Mouse (Mus musculus) limb, embryonic 14.5 days (tissue): ENCODE results near the gene Mrpl45. TPM values are rescaled to one million over a fixed set of nuclear protein-coding genes. Genes with fewer than 3 reads are reported as not detected.

Source experiments
- ATAC-seq: fragments of 200-750 bp; cut with Nextera tagmentation; 2 replicates; pipeline ENCODE4 v1.8.0; 2017; ENCODE audit warnings: low read depth, moderate number of reproducible peaks, moderate TSS enrichment; ENCODE audit not compliant: low FRiP score
- DNase-seq: peaks from one replicate; pipeline ENCODE4 v3.0.0-alpha.2; 2015; ENCODE audit warnings: low spot score
- H3K27ac ChIP-seq: fragments of 300-500 bp; sonication (generic); replicated peaks from 2 replicates; pipeline ENCODE4 v1.5.1; 2014; ENCODE audit warnings: low read depth, mild to moderate bottlenecking, low read length, moderate library complexity, mixed read lengths
- H3K27me3 ChIP-seq: fragments of 300-500 bp; sonication (generic); 2 replicates; pipeline ENCODE4 v1.6.1; 2014; ENCODE audit warnings: low read length, mixed read lengths; ENCODE audit not compliant: control insufficient read depth, insufficient read depth
- H3K36me3 ChIP-seq: fragments of 300-500 bp; sonication (generic); 2 replicates; pipeline ENCODE4 v1.6.1; 2014; ENCODE audit warnings: mild to moderate bottlenecking, low read length, moderate library complexity, mixed read lengths; ENCODE audit not compliant: control insufficient read depth, insufficient read depth
- H3K4me1 ChIP-seq: fragments of 300-500 bp; sonication (generic); 2 replicates; pipeline ENCODE4 v1.6.1; 2014; ENCODE audit warnings: antibody characterized with exemption, low read length, mixed read lengths; ENCODE audit not compliant: control insufficient read depth, insufficient read depth
- H3K4me2 ChIP-seq: fragments of 300-500 bp; sonication (generic); replicated peaks from 2 replicates; pipeline ENCODE4 v1.6.1; 2014; ENCODE audit warnings: low read depth, mild to moderate bottlenecking, low read length, moderate library complexity; ENCODE audit not compliant: severe bottlenecking
- H3K4me3 ChIP-seq: fragments of 300-500 bp; sonication (generic); replicated peaks from 2 replicates; pipeline ENCODE4 v1.5.1; 2014; ENCODE audit warnings: low read length
- H3K9ac ChIP-seq: fragments of 300-500 bp; sonication (generic); 2 replicates; pipeline ENCODE4 v1.6.1; 2014; ENCODE audit warnings: mild to moderate bottlenecking, low read depth, low read length, moderate library complexity; ENCODE audit not compliant: severe bottlenecking
- H3K9me3 ChIP-seq: fragments of 300-500 bp; sonication (generic); 2 replicates; pipeline ENCODE4 v1.6.1; 2016; ENCODE audit warnings: low read length; ENCODE audit not compliant: control insufficient read depth
- POLR2A ChIP-seq: fragments of 200-500 bp; IDR thresholded peaks from 2 replicates; pipeline ENCODE4 v1.8.0; 2012; ENCODE audit warnings: inconsistent platforms, mild to moderate bottlenecking, moderate library complexity, borderline replicate concordance; ENCODE audit not compliant: insufficient read depth, insufficient read length; ENCODE audit errors: extremely low read depth
- WGBS: fragments of 180-500 bp; shearing (Covaris S2); extraction: QIAGEN DNeasy Blood & Tissue Kit; methylation state at CpG from one replicate; pipeline ENCODE4 v1.1.7; 2014; 5-methylcytosine and 5-hydroxymethylcytosine counted together
- polyA plus RNA-seq, 2 experiments: library from polyadenylated mRNA; depleted of rRNA in 1 of 2; stranded (reverse) in 1 of 2; unstranded in 1 of 2; fragments of >200 nt; fragmentation: Nextera tagmentation in 1 of 2; extraction: Ambion mirVana in 1 of 2; gene quantifications; 2 replicates each; pipeline versions ENCODE4 v1.2.1 to v1.2.3; 2012 to 2014

Mrpl45 gene
- polyA plus RNA-seq, 2 experiments: 22.7 to 42.8 TPM

DNA sequence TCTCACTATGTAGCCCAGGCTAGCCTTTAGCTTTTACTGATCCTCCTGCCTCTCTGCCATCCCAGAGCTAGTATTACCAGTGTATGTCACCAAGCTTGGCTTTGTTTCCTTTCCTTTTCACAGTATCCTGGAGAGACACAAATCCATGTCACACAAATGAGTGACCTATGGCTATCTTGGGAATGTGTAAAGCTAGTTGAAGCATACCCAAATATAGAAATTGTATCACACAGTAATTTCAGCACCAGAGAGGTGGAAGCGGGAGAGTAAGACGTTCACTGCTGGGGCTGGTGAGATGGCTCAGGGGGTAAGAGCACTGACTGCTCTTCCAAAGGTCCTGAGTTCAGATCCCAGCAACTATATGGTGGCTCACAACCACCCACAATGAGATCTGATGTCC lies 15.6 kb upstream of the Mrpl45 start:
- H3K27ac ChIP-seq: no peak overlapping the region
- DNase-seq: no peak
- H3K4me3 ChIP-seq: no peak overlapping the region
- H3K9me3 ChIP-seq: no peaks in the 10 kb centered on the region
- no peaks in the 10 kb centered on the region for H3K27me3 ChIP-seq
- ATAC-seq: no peak
- WGBS: 88% methylated on average over 2 of the region's 2 CpGs
- H3K36me3 ChIP-seq: no peaks in the 10 kb centered on the region
- TF ChIP-seq POLR2A: no peak
- no peak overlapping the region for H3K4me2 ChIP-seq
- no peaks in the 10 kb centered on the region for H3K4me1 ChIP-seq
- no peak overlapping the region for H3K9ac ChIP-seq

DNA sequence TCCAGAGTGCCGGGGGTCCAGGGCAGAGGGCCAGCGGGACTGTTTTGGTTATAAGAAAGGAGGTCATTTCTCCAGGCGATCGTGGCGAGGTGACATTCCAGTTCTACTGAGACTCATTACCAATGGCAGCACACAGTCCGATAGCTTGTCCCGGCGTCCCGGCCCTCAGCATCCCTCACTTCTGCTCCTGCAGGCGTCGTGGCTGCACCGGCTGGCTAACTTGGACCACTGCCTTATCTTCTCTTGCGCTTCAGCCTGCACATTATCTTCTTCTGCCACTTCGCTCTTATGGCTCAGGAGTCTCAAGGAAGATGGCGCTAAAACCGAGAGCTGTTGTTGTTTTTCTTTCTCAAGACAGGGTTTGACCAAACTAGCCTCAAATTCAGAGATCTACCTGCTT lies 14.1 kb upstream of the Mrpl45 start:
- DNase-seq (no peak), ATAC-seq (no peak)
- Histone ChIP-seq H3K27ac (no peak overlapping the region), H3K9ac (no peak overlapping the region), H3K36me3 (no peaks in the 10 kb centered on the region), H3K4me2 (no peak overlapping the region), H3K9me3 (no peaks in the 10 kb centered on the region), H3K4me3 (no peak overlapping the region), H3K4me1 (no peaks in the 10 kb centered on the region), H3K27me3 (no peaks in the 10 kb centered on the region)
- 89% methylated on average over 16 of the region's 16 CpGs for WGBS
- TF ChIP-seq POLR2A: no peak

DNA sequence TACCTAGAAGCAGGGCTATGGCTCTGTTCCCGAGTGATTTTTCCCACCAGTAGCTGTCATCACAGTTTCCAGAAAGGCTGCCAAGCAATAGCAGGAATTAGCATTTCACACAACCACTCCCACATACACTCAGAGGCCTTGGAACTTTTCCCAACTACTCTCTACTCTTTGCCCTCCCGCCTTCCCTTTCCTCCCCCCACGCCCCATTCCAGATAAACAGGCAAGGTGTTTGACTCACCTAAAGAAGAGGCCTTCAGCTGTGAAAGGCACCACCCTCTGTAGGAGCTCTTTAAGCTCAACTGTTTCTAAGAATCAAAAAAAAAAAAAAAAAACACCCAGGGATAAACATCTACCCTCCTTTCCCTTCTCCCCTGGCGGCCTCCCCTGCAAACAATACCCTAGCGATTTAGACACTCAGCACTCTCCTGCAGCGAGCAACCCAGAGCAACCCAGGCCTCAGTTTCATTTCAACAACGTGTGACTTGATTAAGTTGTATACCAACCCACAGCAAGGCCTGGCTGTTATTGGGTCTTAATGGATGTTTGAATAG lies 13.2 kb upstream of the Mrpl45 start:
- Histone ChIP-seq H3K4me1 (no peaks in the 10 kb centered on the region), H3K9ac (no peak overlapping the region), H3K4me3 (no peak overlapping the region), H3K27me3 (no peaks in the 10 kb centered on the region), H3K36me3 (no peaks in the 10 kb centered on the region), H3K27ac (no peak overlapping the region), H3K4me2 (no peak overlapping the region), H3K9me3 (no peaks in the 10 kb centered on the region)
- 33% methylated on average over 7 of the region's 7 CpGs for WGBS
- peak; percentile 85 for DNase-seq
- ATAC-seq: no peak
- no peak for TF ChIP-seq POLR2A

DNA sequence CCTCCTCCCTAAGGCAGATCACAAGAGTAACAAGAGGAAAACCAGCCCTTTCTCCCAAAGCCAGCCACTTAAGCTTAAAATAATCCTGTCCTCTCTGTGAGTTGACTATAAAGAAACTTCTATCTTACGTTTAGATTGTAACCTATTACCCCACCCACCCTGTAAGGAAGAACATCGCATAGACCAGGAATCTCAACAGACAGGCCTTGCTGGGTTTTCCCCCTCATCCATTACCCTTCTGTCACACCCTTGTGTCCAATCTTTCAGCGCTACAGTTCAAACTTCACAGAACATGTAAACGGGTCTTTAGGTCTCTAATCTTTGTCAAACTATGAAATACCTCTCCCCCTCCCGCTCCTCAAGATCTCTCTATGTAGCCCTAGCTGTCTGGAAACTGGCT lies 10.9 kb upstream of the Mrpl45 start:
- H3K4me1 ChIP-seq: peaks cover 3% of the 10 kb centered on the region; the same call in 1 of the 2 replicates
- no peaks in the 10 kb centered on the region for H3K9me3 ChIP-seq
- no peak overlapping the region for H3K9ac ChIP-seq
- no peaks in the 10 kb centered on the region for H3K36me3 ChIP-seq
- no peak overlapping the region for H3K4me2 ChIP-seq
- ATAC-seq (no peak), DNase-seq (no peak)
- H3K27ac ChIP-seq: no peak overlapping the region
- no peak overlapping the region for H3K4me3 ChIP-seq
- H3K27me3 ChIP-seq: no peaks in the 10 kb centered on the region
- no peak for TF ChIP-seq POLR2A
- WGBS: 77% methylated on average over 5 of the region's 5 CpGs

DNA sequence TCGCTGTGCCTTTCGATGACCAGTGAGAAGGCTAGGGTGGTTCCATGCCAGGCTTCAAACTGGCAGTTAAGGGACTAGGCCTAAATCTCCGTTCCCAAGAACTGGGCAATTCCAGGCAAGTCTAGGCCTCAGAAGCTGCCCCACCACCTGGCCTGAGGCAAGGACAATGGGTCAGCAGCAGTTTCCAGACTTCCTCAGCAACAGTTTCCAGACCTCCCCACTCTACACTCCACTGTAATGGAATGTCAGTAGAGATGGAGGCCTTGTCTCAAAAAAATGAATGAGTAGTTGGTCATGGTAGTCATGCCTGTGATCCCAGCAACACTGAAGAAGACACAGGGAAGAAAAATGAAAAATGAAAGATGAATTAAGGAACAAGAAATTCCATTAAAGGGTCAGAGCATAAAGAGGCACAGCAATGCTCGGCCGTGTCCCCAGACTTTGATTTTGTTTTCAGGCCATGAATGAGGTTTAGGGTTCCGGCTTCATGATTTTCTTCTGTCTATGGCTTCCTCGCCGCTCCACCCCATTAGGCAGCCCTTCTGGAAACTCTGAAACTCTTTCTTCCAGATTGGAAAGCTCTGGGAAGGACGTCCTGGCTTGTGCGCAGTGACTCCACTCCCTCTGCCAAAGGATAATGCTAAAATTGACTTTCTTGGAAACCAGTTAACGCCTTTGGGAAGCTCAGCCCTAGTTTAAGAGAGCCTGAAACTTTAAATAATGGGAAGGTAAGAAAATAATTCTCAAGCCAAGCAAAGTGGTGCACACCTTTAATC lies 8.0 kb upstream of the Mrpl45 start:
- peaks cover 13% of the 10 kb centered on the region for H3K4me1 ChIP-seq
- no peaks in the 10 kb centered on the region for H3K9me3 ChIP-seq
- no peak overlapping the region for H3K4me2 ChIP-seq
- ATAC-seq (no peak), DNase-seq (no peak)
- no peak overlapping the region for H3K9ac ChIP-seq
- H3K27ac ChIP-seq: no peak overlapping the region
- TF ChIP-seq POLR2A: no peak
- 92% methylated on average over 11 of the region's 11 CpGs for WGBS
- no peaks in the 10 kb centered on the region for H3K27me3 ChIP-seq
- no peaks in the 10 kb centered on the region for H3K36me3 ChIP-seq
- no peak overlapping the region for H3K4me3 ChIP-seq
